Mouse (Mus musculus) T-cell, adult 2 months (primary cell): ENCODE measurements around the gene Ttll10.

Source experiments
- DNase-seq: peaks from one replicate; pipeline ENCODE4 v3.0.0; 2022; ENCODE audit warnings: low spot score

Ttll10 gene

DNA sequence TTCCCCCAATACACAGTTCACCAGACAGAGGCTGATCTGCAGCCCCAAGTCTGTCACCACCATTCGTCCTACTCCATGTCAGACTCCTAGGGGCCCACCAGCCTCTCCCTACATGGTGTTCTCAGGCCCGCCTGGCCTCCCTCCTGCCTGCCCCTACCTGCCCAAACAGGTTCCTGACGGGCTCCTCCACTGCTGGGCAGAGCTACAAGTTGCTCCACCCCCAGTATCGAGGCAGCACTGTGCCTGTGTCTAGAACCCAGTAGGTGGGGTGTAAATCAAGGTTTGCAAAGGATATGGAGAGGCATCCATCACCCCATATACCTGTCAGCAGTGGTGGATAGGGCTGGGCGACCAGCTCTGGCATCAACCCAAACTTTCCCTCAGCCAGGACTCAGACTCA, at the start of gene Ttll10:
Gene Ttll10, minus strand, starts transcription at position 154 of the 400 bp plus-strand sequence.
- no peak for DNase-seq

DNA sequence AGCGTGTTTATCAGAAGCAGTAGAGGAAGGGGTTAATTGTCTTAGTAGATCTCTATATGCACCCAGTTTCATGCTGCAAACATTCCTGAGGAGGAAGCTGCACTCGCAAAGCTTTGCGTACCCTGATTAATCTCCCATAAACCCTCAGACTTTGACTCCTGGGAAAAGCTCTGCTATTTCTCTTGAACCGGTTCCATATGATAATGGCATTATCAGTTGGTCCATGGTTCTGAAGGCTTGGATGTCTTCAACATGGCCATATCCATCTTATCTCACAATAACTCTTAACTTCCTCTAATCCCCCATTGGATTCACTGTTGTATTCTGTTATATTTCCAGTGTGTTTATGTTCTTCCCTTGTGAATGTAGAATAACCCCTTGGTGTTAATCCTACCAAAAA, 44.1 kb upstream of the Ttll10 start:
- DNase-seq: no peak

DNA sequence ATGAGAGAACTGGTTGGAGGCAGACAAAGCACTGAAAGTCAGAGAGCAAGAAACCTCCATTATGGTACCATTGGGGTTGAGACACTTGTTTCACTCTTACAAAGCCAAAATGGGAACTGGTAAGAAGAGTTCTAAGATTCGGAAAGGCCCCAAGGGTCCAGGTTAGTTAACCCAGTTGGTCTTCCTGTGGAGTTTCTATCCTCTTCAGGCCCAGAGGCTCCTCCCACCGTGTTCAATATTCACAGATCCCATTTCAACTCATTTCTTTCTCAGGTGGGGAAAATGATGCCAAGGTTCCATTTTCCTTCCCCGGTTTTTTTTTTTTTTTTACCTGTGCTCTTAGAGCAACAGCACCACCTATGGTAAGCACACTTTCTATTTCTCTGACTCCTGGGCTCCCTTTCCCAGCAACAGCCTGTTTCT, 42.3 kb upstream of the Ttll10 start:
- no peak for DNase-seq

DNA sequence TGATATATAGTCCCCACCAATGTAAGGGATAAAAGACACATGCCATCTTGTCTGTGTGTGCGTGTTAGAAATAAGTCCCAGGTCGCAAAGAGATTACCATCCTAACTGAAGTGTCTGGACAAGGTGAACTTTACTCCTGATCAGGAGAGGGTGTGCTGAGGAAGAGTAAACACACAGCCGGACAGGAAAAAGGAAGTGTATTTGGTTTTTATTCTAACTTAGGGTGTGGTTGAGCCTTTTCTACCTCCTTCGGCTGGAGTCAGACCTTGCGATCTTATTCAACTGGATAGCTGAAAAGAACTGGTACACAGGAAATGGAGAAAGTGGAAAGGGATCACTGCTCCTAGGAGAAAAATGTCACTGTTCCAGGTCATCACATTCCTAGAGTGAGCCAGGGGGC, 41.3 kb upstream of the Ttll10 start:
- DNase-seq: no peak

DNA sequence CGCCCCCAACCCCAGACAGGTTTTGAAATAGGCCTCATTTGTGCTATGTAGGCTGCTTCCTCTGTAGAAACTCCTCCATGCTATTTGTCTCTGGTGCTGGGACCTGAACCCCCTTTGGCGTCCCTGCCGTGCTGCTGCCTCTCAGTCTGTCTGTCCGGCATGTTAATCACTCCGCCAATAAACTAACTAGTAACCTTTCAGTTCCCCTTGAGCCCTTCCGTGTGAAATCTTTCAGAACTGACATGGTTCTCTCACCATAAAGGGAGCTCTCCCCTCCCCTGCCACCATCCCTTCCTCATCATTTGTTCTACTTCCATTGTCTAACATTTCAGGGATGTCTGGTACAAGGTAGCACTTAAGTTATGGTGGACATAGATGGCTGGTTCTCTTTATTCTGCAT, 40.2 kb upstream of the Ttll10 start:
- DNase-seq: no peak

DNA sequence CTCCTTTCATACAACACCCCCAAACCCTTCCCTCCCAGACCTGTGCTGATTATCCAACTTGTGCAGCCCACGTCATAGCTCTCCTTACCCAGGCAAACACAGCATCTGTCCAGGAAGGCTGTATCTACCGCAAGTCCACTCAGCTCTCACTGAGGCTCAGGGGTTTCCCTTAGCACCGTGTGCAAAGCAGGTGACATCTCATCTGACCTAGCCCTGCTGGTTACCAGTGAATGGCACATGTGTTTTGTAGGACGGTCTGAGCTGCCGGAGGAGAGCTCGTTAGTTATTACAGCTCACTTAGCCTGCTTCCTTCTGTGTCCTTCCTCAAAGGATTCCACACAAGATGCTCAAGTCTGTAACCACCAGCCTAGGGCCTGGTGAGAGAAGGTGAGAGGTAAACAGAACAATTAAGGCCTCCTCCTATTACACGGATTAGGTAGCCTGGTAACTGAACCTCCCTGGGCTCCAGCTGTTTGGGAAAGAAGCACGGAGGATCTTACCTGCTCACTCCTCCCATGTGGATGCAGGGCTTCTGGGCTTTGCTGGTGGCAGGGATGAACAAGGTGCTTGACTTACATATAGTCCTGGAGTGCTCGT, 38.7 kb upstream of the Ttll10 start:
- DNase-seq: no peak

DNA sequence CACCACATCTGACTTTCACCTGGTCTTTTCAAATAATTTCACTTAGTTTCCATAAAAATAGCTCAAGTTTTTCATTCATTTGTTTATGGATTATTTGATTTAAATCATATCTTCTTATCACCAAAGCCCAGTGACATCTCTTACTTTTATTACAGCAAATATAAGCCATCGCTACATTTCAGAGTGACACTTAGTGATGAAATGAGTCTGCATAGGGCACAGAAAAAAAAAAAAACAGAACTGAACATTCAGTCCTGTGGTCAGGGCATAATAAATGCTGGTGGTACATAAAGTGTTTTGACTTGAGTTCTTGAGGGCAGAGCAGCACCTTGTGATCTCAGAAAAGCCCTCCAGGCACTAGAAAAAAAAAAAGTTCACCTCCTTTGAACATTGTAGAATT, 37.0 kb upstream of the Ttll10 start:
- DNase-seq: no peak

DNA sequence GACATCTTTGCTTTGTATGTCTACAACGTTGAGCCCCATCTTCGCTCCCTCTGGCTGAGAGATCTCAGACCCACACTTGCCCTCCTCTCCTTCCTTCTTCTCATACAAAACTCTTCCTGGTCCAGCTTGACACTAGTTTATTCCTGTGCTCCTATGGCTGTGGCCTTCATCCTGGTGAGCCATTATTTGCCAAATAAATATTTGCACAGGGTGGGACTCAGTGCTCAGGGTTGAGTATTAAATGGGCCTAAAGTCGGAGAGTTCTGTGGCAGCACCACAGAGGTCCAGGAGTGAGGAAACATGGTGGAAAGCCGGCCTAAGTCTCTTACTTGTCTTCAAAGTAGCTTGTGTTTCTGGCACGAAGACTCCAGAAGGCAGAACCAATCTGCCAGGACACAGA, 34.5 kb upstream of the Ttll10 start:
- DNase-seq: no peak

DNA sequence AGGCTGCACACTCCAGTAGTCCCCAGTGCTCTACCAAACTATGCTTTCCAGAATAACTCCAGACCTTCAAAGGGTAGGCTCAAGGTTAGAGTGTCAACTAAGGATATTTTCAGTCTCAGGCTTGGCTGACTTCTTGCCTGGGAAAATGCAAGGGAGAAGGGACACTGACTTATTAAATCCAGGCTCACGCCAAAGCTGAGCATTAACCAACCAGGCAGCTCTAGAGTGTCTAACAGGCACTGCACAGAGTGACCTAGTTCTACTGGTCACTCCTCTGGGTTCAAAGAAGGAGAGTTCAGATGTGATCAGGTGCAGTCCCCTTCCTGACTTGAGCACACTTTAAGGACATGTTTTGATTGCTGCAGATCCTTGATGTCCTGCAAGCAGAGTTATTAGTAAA, 33.6 kb upstream of the Ttll10 start:
- no peak for DNase-seq

DNA sequence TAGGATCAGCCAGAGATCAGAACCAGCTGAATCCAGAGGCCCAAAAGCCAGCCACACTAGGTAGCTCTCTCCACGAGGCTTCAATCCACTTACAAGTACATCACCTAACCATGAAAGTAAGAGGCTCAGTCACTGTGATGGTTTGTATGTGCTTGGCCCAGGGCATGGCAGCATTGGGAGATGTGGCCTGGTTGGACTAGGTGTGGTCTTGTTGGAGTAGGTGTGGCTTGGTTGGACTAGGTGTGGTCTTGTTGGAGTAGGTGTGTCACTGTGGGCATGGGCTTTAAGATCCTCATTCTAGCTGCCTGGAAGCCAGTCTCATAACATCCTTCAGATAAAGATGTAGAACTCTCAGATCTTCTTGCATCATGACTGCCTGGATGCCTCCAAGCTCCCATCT, 32.0 kb upstream of the Ttll10 start:
- no peak for DNase-seq

DNA sequence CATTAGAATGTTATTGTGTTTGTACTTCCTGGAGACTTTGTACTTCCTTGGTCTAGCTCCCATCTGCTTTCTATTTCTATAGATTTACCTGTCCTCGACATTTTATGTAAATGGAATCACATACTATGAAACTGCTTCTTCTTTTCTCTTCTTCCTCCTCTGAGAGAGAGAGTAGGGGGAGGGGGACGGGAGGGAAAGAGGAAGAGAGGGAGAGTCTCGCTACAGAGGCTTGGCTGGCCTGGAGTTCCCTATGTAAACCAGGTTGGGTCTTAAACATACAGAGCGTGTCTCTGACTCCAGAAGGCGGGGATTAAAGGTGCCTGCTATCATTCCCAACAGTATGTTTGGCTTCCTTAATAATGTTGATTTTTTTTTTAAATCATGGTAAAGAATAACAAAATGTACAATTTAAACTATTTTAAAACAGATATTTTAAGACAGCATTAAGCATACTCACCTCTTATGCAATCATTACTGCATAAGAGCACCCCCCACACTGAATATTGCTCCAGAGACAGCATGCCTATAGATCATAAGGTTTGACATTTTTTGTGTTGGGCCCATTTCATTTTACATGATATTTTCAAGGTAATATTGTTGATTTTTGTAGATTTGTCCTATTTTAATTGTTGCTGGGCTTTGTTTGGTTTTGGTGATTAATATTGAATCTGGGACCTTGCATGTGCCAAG, 28.3 kb upstream of the Ttll10 start:
- no peak for DNase-seq

DNA sequence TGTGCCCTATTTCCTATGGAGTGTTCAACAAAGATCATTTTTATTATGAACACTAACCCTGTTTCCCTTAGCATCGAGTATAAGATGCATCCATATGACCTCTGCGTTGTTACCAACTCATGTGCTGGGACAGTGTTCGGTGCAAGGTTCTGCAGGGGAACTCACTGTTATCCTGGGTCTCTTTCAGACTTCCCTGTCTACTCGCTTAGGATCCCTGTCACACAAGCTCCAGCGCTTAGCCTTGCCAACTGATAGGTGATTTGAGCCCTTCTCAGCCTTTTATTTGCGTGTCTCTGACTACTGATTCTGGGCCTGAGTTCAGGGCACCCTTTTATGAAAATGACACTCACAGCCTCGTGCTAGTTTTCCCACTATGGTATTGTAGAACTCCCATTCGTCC, 26.0 kb upstream of the Ttll10 start:
- no peak for DNase-seq

DNA sequence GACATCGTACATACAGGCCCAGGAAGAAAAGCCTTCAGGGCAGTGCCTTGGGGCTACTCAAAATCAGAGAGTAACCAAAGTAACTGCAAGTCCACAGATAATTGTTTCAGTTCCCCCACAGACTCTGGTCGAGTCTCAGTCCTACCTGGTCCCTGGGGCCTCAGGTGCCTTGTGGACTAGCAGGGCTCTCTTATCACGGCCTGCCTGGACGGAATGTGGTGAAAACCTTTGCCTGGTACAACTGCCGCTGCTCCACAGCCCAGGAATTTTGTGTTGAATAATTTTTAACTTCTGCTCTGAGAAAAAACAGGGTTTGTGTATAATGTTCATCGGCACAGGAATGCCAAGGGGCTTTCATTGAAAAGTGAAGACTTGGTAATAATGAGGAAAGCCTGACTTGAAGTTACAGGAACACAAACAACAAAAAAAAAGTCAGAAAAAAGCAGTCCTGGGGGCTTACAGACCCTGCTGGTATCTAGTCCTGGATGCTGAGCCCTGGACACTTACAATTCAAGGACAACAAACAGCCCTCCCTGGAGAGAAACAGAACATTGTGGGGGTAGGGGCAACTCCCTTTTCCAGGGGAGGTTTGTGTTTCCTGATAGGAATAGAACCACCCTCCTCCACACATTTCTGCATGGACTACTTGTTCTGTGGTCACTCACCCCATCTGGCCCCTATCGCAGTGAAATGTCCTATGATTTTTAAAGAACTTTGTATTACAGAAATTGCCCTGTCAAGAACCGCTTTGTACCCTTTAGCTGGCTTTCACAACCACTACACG, 25.1 kb upstream of the Ttll10 start:
- no peak for DNase-seq

DNA sequence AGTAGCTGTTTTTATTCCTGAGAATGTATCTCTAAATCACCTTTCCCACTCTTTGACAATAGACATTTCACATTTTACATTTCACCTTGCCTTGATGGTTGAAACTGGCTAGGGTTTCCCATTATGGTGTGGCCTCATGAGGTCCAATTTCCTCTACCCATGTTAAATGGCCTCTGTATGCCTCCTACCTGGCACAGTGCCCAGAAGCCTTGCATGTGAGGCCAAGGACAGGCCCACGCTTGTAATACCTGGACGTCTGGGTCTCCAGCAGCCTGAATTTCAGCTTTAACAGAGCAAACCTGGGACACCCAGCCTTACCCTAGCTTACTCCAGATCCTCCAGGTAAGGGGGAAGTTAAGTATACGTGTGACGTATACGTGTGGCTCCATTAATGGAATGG, 24.1 kb upstream of the Ttll10 start:
- no peak for DNase-seq

DNA sequence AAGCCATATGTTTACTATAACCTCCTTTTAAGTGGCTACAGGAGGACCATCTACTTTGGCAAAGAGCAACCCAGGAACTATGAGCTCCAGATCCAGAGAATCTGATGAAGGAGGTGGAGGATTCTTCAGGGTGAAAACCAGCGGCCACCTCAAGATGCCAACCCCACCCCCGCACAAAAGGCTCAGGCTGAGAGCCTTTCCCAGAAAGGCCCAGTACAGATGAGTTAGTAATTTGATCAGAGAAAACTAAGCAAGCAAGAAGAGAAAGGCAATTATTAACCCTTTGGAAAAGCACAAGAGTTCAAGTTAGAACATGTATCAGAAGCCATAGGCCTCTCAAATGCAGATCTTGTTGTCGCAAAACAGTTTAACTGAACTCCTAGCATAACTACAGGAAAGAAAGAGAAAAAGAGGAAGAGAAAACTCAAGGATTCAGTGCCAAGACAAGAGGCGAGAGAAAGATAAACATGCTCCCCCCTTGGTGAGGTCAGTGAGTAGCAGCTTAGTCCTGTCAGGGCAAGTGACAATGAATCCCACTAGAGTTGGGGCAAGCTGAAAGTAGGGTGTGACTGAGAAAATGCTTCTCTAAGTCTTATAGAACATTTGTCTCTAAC, 23.5 kb upstream of the Ttll10 start:
- no peak for DNase-seq

DNA sequence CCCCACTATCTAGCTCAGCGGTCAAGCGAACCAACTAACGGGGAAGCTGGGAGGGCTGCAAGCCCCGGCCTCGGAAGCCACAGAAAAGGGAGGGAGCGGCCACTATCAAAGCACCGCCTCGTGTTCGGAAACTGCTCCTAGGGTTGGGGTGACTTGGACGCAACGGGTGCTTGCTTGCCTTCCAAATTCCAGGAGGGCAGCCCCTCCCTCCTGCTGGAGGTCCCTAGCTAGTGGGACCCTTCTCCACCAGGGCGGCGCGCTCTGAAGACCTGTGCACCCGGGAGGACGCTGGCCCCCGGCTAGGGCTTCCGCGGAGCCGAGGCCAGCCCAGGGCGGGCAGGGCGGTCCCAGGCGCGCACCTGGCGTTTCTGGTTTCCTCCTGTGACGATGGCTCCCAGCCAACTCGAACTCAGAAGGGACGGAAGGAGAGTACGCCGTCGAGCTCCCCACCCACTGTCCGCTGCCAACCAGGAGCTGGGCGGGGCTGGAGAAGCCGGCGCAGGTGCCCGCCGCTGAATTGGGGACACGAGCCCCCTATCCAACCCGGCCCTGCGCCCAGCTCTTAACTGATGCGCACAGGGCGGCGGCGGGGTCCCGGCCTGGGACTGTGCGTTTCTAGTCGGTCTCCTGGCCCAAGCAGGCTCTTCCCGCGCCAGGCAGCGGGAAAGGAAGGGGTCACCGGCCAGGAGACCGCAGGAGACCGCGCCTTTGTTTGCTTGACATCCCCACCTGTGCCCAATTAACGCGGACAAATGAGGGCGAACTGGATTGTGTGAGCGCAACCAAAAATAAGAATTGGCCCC, 18.5 kb upstream of the Ttll10 start:
- peak; percentile 58 for DNase-seq

DNA sequence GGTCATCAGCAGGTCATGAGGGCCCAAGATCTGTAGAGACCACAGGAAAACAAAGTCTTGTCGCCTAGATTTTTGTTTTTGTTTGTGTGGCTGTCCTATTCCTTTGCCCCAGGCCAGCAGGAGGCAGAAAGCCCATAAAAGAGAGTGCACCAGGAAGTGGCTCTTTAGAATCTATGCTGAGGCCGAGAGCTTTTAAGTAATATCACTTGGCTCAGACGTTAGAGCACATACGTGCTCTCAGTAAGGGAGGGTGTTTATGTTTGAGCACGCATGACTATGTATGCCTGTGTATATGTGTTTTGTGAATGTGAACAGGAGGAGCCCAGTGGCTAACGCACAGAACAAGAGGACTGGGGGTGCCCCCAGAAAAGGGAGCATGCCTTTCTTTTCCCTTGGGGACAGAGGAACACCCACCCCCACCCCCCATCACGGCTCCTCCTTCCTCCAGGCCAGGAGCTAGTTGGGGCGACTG, 17.7 kb upstream of the Ttll10 start:
- peak; percentile 36 for DNase-seq

DNA sequence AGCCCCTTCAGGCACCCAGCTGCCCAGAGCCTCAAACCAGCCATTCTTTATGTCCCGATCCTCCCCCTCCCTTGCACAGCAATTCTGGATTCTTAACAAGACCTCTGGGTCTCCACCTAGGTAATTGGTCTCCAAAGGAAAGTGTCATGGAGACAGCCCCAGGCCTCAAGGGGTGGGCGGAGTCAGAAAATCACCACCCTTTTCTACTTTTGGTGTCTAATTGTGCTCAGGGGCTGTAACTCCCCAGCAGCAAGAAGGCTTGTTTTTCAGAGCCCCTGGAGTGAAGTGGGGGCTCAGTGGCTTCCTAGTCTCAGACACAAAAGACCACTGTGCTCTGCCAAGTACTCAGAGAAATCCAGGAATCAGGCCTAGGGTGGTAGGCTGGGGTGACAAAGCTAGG, 11.5 kb upstream of the Ttll10 start:
- no peak for DNase-seq

DNA sequence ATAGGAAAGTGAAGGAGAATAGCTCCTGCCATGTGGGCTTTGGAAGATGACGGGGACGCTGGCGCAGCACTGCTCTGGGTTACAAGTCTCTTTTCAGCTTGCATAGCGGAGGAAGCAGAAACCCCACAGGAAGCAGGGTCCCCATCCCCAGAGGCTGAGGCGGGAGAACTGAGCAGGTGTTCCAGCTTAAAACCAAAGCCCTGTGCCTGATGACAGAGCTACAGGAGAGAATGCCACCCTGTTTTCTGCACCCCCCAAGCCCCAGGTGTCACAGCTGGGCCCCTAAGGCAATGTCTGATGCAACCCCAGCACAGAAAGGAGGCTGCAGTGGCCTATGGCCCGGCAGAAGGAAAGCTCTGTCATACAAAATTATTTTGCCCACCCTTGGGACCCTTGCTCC, 11.1 kb upstream of the Ttll10 start:
- peak; percentile 32 for DNase-seq

DNA sequence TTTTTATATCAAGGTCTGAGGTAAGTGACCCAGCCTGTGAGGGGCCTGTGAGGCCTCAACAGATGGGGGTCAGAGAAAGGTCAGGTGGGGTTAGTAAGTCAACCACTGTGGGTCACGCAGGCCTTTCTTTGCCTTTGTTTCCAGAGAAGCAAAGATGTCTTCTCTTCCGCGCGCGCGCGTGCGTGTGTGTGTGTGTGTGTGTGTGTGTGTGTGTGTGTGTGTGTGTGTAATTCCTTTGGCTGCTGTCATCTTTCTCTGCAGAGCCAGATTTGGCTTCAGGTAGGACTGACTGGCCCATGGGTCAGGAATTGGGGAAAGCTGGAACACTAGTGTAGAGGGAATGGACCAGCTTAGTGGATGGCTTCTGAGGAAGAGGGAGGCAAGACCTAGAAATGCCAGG, 10.5 kb upstream of the Ttll10 start:
- no peak for DNase-seq

DNA sequence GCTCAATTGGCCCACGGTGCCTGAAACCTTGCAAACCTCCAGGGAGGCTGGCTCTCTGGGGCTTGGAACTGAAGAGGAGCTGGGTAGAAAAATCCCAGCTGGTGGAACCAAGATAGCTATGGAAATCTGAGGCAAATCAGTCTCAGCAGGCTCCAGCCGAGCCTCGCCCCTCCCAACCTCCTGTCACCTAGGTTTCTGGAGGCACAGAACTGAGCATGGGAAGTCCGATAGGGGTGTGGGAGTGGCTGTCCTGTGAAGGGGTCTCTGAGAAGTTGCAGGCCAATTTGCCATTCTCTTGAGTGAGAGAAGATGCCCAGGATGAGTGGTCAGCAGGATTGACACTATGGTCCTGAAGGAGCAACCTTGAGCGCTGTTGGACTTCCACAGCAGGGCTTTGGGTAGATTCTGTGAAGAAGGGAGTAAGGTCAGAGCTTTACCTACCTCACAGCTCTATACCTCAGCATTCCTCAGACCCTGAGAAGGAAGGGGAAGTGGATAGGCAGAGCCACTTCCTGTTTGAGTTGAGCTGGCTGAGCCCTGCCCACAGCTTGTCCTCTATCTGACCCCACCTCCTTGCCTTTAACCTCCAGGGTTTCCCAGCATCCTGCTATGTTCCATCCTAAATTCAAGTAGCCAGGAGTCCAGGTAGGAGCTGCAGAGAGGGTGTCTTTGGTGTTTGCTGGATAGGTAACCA, 8.2 kb upstream of the Ttll10 start:
- peak; percentile 42 for DNase-seq
